Mouse (Mus musculus): ENCODE measurements around the gene Cldn7. TPM values are rescaled to one million over a fixed set of nuclear protein-coding genes. Genes with fewer than 3 reads are reported as not detected.

The Cldn7 gene
- polyA plus RNA-seq, 1 experiment = not detected

DNA sequence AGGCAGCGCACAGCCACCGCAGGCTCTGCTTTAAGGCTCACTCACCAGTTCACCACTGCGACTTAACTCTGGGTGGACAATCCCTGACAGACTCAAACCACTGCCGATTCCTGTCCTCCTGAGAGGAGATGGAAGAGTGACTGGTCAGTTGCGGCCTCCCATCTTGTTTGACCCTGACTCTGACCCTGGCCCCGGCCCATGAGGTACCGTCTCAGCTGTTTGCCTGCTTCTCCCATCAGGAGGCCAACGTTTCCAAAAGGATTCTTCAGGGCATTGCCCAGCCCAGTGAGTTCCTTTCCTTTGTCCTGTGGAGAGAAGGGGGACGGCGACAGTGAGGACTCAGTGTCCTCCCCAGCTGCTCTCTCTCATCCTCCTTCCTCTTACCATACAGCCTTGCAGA lies 46.4 kb downstream of the Cldn7 start:
- no peak overlapping the region for H3ac ChIP-seq (ENCODE audit: control insufficient read depth, insufficient read length)
- TF ChIP-seq TCF12 (IDR thresholded peaks at IDR 0.05; ENCODE audit: insufficient read depth, poor library complexity, severe bottlenecking) (no peak), MAX (IDR thresholded peaks at IDR 0.05; ENCODE audit: low read depth) (no peak), POLR2AphosphoS2 (IDR thresholded peaks at IDR 0.05; ENCODE audit: insufficient read length, low read depth) (no peak), POLR2A (IDR thresholded peaks at IDR 0.05; ENCODE audit: insufficient read length, low read depth) (no peak), CEBPB (IDR thresholded peaks at IDR 0.05; ENCODE audit: insufficient read depth, poor library complexity, severe bottlenecking) (no peak), TCF3 (IDR thresholded peaks at IDR 0.05; ENCODE audit: insufficient read length, low read depth) (no peak), SRF (IDR thresholded peaks at IDR 0.05; ENCODE audit: control insufficient read depth, insufficient read length, low read depth) (no peak), E2F4 (IDR thresholded peaks at IDR 0.05; ENCODE audit: insufficient read depth) (no peak), MYOD1 (IDR thresholded peaks at IDR 0.05; ENCODE audit: control insufficient read depth in 1 of 3, insufficient read length in 2 of 3, low read depth in 2 of 3) (no peak), USF1 (IDR thresholded peaks at IDR 0.05; ENCODE audit: low read depth) (no peak), REST (IDR thresholded peaks at IDR 0.05; ENCODE audit: insufficient read depth, insufficient read length) (no peak), MYOG (IDR thresholded peaks at IDR 0.05; ENCODE audit: control insufficient read depth in 1 of 3, insufficient read depth in 1 of 3, insufficient read length in 2 of 3, low read depth in 2 of 3) (no peak)
- H3K27me3 ChIP-seq (ENCODE audit: control insufficient read depth, insufficient read depth, insufficient read length) = no peaks in the 10 kb centered on the region
- peaks cover 42% of the 10 kb centered on the region for H3K36me3 ChIP-seq (ENCODE audit: control insufficient read depth, insufficient read depth)
- no peak overlapping the region for H3K4me3 ChIP-seq
- no peak overlapping the region for H3K4me2 ChIP-seq (ENCODE audit: low read depth)
- no peaks in the 10 kb centered on the region for H3K79me2 ChIP-seq (ENCODE audit: control insufficient read depth, insufficient read depth)

DNA sequence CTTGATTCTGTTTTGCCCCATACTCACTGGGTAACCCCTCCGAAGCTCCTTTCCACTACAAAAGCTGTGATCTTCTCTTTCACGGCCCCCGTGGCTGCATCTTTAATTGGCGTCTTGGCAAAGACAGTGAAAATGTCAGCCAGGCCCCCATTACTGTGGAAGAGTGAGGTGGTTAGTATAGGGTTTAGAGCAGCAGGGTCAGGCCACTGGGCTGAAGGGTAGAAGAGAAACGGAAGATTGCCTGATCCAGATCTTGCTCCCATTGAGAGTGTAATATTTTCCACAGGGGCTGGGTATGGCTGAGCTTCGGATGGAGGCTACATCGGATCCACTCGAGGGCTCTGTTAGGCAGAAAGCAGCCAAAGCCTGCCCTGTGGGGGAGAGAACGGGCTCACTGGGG lies 48.4 kb downstream of the Cldn7 start:
- Histone ChIP-seq H3K36me3 (ENCODE audit: control insufficient read depth, insufficient read depth) (peaks cover 34% of the 10 kb centered on the region), H3K79me2 (ENCODE audit: control insufficient read depth, insufficient read depth) (peaks cover under 1% of the 10 kb centered on the region), H3K27me3 (ENCODE audit: control insufficient read depth, insufficient read depth, insufficient read length) (no peaks in the 10 kb centered on the region), H3ac (ENCODE audit: control insufficient read depth, insufficient read length) (no peak overlapping the region), H3K4me2 (ENCODE audit: low read depth) (no peak overlapping the region), H3K4me3 (no peak overlapping the region)
- no peak for TF ChIP-seq POLR2AphosphoS2 (IDR thresholded peaks at IDR 0.05; ENCODE audit: insufficient read length, low read depth)
- TF ChIP-seq POLR2A (IDR thresholded peaks at IDR 0.05; ENCODE audit: insufficient read length, low read depth) = no peak
- no peak for TF ChIP-seq TCF3 (IDR thresholded peaks at IDR 0.05; ENCODE audit: insufficient read length, low read depth)

DNA sequence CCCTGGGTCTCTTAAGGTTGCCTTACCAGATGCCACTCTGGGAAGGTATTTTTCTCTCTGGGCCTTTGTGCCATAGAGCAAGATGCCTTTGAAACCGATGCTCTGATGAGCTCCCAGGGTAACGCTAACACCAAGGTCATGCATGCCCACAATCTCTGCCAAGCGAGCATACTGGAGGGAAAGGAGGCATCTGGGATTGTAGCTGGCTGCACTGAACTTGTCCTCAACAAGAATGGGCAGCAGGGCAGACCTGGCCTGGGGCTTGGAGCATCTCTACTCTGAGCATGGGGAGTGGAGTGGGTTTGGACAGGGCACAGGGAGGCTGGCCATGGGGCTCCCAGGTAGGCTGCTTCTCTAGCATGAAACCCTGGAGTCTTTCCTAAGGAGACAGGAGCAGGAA lies 48.8 kb downstream of the Cldn7 start:
- Histone ChIP-seq H3K4me3 (no peak overlapping the region), H3K27me3 (ENCODE audit: control insufficient read depth, insufficient read depth, insufficient read length) (no peaks in the 10 kb centered on the region), H3ac (ENCODE audit: control insufficient read depth, insufficient read length) (no peak overlapping the region), H3K79me2 (ENCODE audit: control insufficient read depth, insufficient read depth) (peaks cover 4% of the 10 kb centered on the region), H3K36me3 (ENCODE audit: control insufficient read depth, insufficient read depth) (peaks cover 30% of the 10 kb centered on the region), H3K4me2 (ENCODE audit: low read depth) (no peak overlapping the region)
- TF ChIP-seq E2F4 (IDR thresholded peaks at IDR 0.05; ENCODE audit: insufficient read depth) = no peak
- TF ChIP-seq REST (IDR thresholded peaks at IDR 0.05; ENCODE audit: insufficient read depth, insufficient read length) = no peak
- no peak for TF ChIP-seq USF1 (IDR thresholded peaks at IDR 0.05; ENCODE audit: low read depth)
- no peak for TF ChIP-seq MYOD1 (IDR thresholded peaks at IDR 0.05; ENCODE audit: control insufficient read depth in 1 of 3, insufficient read length in 2 of 3, low read depth in 2 of 3)
- no peak for TF ChIP-seq POLR2AphosphoS2 (IDR thresholded peaks at IDR 0.05; ENCODE audit: insufficient read length, low read depth)

DNA sequence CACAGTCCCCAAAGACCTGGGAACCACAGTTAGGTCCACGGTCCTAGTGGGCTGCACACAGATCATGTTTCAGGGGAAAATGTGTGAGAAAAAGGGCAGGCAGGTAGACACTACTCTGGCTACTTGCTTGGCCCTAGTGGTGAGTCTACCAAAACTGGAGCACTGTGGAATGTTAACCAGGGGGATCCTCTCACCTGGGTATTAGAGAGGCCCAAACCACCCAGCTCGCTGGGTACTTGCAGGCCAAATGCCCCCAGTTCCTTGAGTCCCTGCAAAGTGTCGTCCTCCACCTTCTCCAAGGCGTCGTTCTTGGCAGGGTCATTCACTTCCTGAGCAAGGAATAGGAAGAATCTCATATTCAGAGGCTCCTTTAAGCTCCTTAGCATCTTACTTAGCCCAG lies 49.5 kb downstream of the Cldn7 start:
- Histone ChIP-seq H3K36me3 (ENCODE audit: control insufficient read depth, insufficient read depth) (peaks cover 29% of the 10 kb centered on the region), H3K27me3 (ENCODE audit: control insufficient read depth, insufficient read depth, insufficient read length) (no peaks in the 10 kb centered on the region), H3K4me3 (peak overlapping the region; percentile 28), H3ac (ENCODE audit: control insufficient read depth, insufficient read length) (no peak overlapping the region), H3K4me2 (ENCODE audit: low read depth) (peak overlapping the region; percentile 66), H3K79me2 (ENCODE audit: control insufficient read depth, insufficient read depth) (peaks cover 10% of the 10 kb centered on the region)
- TF ChIP-seq MYOD1 (IDR thresholded peaks at IDR 0.05; ENCODE audit: control insufficient read depth in 1 of 3, insufficient read length in 2 of 3, low read depth in 2 of 3) (no peak), TCF3 (IDR thresholded peaks at IDR 0.05; ENCODE audit: insufficient read length, low read depth) (no peak), POLR2AphosphoS2 (IDR thresholded peaks at IDR 0.05; ENCODE audit: insufficient read length, low read depth) (peak; percentile 40), MYOG (IDR thresholded peaks at IDR 0.05; ENCODE audit: control insufficient read depth in 1 of 3, insufficient read depth in 1 of 3, insufficient read length in 2 of 3, low read depth in 2 of 3) (no peak)

DNA sequence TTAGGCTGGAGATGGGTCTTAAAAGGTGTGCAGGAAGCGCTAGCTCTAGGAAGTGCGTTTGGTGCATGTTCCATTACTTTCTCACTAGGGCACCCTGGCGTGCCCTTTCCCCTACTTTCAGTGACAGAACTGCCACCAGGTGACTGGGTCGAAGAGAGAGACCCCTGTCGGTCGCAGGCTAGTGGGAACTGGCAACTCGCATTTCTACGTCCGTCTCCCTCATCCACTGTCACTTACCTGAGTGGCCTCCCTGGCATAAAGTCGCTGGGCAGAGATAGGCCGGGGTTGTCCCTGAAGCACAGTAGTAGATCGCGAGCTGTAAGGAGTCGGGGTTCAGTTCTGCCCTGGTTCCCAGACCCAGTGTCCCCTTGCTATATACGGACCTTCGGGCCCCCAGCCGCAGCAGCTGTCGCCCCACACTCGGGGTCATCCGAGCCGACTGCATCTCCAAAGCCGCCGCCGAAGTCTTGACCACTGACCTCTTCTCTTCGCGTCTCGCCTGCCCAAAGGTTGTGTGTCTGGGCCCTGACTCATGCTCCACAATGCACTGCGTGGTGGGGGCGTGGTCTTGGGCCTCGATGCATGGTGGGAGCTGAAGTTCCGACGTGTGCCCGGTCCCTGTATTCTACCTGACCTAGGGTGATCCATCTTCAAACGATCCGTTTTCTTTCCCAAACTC lies 50.4 kb downstream of the Cldn7 start, which contains the start of gene Acadvl:
Gene Acadvl, minus strand, starts transcription at position 532 of the 679 bp plus-strand sequence.
- H3K4me3 ChIP-seq = peak within 1 kb of the TSS; percentile 28
- H3K27me3 ChIP-seq (ENCODE audit: control insufficient read depth, insufficient read depth, insufficient read length) = no peaks in the 10 kb centered on the region
- no peak within 1 kb of the TSS for H3ac ChIP-seq (ENCODE audit: control insufficient read depth, insufficient read length)

More for the DNA sequence above, 50.4 kb downstream of the Cldn7 start, which contains the start of gene Acadvl:
- Histone ChIP-seq H3K4me2 (ENCODE audit: low read depth) (peak within 1 kb of the TSS; percentile 66), H3K79me2 (ENCODE audit: control insufficient read depth, insufficient read depth) (peaks cover 19% of the 10 kb centered on the region), H3K36me3 (ENCODE audit: control insufficient read depth, insufficient read depth) (peaks cover 26% of the 10 kb centered on the region)
- TF ChIP-seq MYOG (IDR thresholded peaks at IDR 0.05; ENCODE audit: control insufficient read depth in 1 of 3, insufficient read depth in 1 of 3, insufficient read length in 2 of 3, low read depth in 2 of 3) = peak in 2 of 3 experiments; percentile 61 to 67
- TF ChIP-seq POLR2A (IDR thresholded peaks at IDR 0.05; ENCODE audit: insufficient read length, low read depth) = peak; percentile 95
- peak in 2 of 3 experiments; percentile 36 to 59 for TF ChIP-seq MYOD1 (IDR thresholded peaks at IDR 0.05; ENCODE audit: control insufficient read depth in 1 of 3, insufficient read length in 2 of 3, low read depth in 2 of 3)
- TF ChIP-seq POLR2AphosphoS2 (IDR thresholded peaks at IDR 0.05; ENCODE audit: insufficient read length, low read depth) = peak; percentile 97
- TF ChIP-seq TCF3 (IDR thresholded peaks at IDR 0.05; ENCODE audit: insufficient read length, low read depth) = no peak
- peak; percentile 51 for TF ChIP-seq SRF (IDR thresholded peaks at IDR 0.05; ENCODE audit: control insufficient read depth, insufficient read length, low read depth)
